Mouse (Mus musculus) liver, embryonic 15.5 days (tissue): ENCODE data around the gene Mto1. TPM values are rescaled to one million over a fixed set of nuclear protein-coding genes. Genes with fewer than 3 reads are reported as not detected.
"Not testable (repeated sequence)": the region's sequence is repeated elsewhere in the genome, so short reads cannot be mapped to it uniquely, and the experiment has no call there.

Source experiments
- ATAC-seq: fragments of 200-750 bp; cut with Nextera tagmentation; 2 replicates; pipeline ENCODE4 v1.8.0; 2017; ENCODE audit warnings: moderate number of reproducible peaks, mild to moderate bottlenecking, moderate library complexity; ENCODE audit not compliant: insufficient read depth
- H3K27ac ChIP-seq: fragments of 300-500 bp; sonication (generic); replicated peaks from 2 replicates; pipeline ENCODE4 v1.5.1; 2015; ENCODE audit warnings: mild to moderate bottlenecking, inconsistent platforms
- H3K27me3 ChIP-seq: fragments of 300-500 bp; sonication (generic); 2 replicates; pipeline ENCODE4 v1.6.1; 2015; ENCODE audit warnings: mild to moderate bottlenecking, inconsistent platforms
- H3K36me3 ChIP-seq: fragments of 300-500 bp; sonication (generic); replicated peaks from 2 replicates; pipeline ENCODE4 v1.6.1; 2015; ENCODE audit warnings: moderate library complexity, mild to moderate bottlenecking, inconsistent platforms
- H3K4me1 ChIP-seq: fragments of 300-500 bp; sonication (generic); replicated peaks from 2 replicates; pipeline ENCODE4 v1.6.1; 2015; ENCODE audit warnings: inconsistent platforms
- H3K4me2 ChIP-seq: fragments of 300-500 bp; sonication (generic); 2 replicates; pipeline ENCODE4 v1.6.1; 2015; ENCODE audit warnings: moderate library complexity, mild to moderate bottlenecking, inconsistent platforms
- H3K4me3 ChIP-seq: fragments of 300-500 bp; sonication (generic); replicated peaks from 2 replicates; pipeline ENCODE4 v1.5.1; 2015; ENCODE audit warnings: mild to moderate bottlenecking, inconsistent platforms
- H3K9ac ChIP-seq: fragments of 300-500 bp; sonication (generic); 2 replicates; pipeline ENCODE4 v1.6.1; 2015; ENCODE audit warnings: moderate library complexity, mild to moderate bottlenecking, inconsistent platforms
- H3K9me3 ChIP-seq: fragments of 300-500 bp; sonication (generic); replicated peaks from 2 replicates; pipeline ENCODE4 v1.6.1; 2016; ENCODE audit warnings: inconsistent platforms
- WGBS: fragments of 180-500 bp; shearing (Covaris S2); methylation state at CpG from one replicate; pipeline ENCODE4 v1.1.7; 2015; ENCODE audit warnings: mixed read lengths; ENCODE audit not compliant: insufficient replicate concordance; 5-methylcytosine and 5-hydroxymethylcytosine counted together
- polyA plus RNA-seq: library from polyadenylated mRNA; unstranded; fragments of >200 nt; fragmentation: Nextera tagmentation; extraction: Ambion mirVana; gene quantifications from 2 replicates; pipeline ENCODE4 v1.2.1, GENCODE M21; 2015

The Mto1 gene
- polyA plus RNA-seq, 1 experiment from 2014 or later, result 19.8 TPM

GRCm38 (mm10) chr9:78475873-78476272 is 27.9 kb downstream of the Mto1 start:
- Histone ChIP-seq H3K4me3 (no peak overlapping the region), H3K36me3 (peaks cover 86% of the 10 kb centered on the region), H3K9me3 (no peaks in the 10 kb centered on the region), H3K4me1 (peaks cover 20% of the 10 kb centered on the region), H3K9ac (no peak overlapping the region), H3K27me3 (no peaks in the 10 kb centered on the region), H3K4me2 (no peak overlapping the region), H3K27ac (no peak overlapping the region)
- no peak for ATAC-seq
- 64% methylated on average over 4 of the region's 4 CpGs for WGBS

GRCm38 (mm10) chr9:78476531-78477020 is 28.6 kb downstream of the Mto1 start:
- peaks cover 81% of the 10 kb centered on the region for H3K36me3 ChIP-seq

GRCm38 (mm10) chr9:78477021-78477551 is 29.1 kb downstream of the Mto1 start:
- Histone ChIP-seq H3K9ac (no peak overlapping the region), H3K4me3 (no peak overlapping the region), H3K4me2 (no peak overlapping the region), H3K9me3 (no peaks in the 10 kb centered on the region), H3K27ac (peak overlapping the region; percentile 64), H3K36me3 (peaks cover 76% of the 10 kb centered on the region), H3K4me1 (peaks cover 23% of the 10 kb centered on the region), H3K27me3 (no peaks in the 10 kb centered on the region)
- WGBS, result 3% methylated on average over 5 of the region's 5 CpGs
- ATAC-seq, result no peak

More at GRCm38 (mm10) chr9:78476531-78477020, 28.6 kb downstream of the Mto1 start:
- no peak overlapping the region for H3K4me2 ChIP-seq
- no peaks in the 10 kb centered on the region for H3K9me3 ChIP-seq
- no peaks in the 10 kb centered on the region for H3K27me3 ChIP-seq
- ATAC-seq, result 0 out of 2 replicates have a peak, but pooled peaks have one; percentile 4
- H3K27ac ChIP-seq, result peak overlapping the region; percentile 64
- no peak overlapping the region for H3K4me3 ChIP-seq
- peaks cover 20% of the 10 kb centered on the region for H3K4me1 ChIP-seq
- WGBS, result 15% methylated on average over 1 of the region's 1 CpGs
- no peak overlapping the region for H3K9ac ChIP-seq

GRCm38 (mm10) chr9:78478009-78478605 is 30.1 kb downstream of the Mto1 start:
- not testable (repeated sequence) for H3K4me2 ChIP-seq, H3K9ac ChIP-seq, H3K27me3 ChIP-seq, ATAC-seq, H3K9me3 ChIP-seq, H3K27ac ChIP-seq, H3K4me3 ChIP-seq
- WGBS, result 57% methylated on average over 1 of the region's 1 CpGs
- Histone ChIP-seq H3K4me1 (peaks cover 31% of the 10 kb centered on the region), H3K36me3 (peaks cover 68% of the 10 kb centered on the region)

- Histone ChIP-seq H3K4me2 (peak overlapping the region; percentile 92), H3K27ac (peak overlapping the region; percentile 95), H3K9ac (peak overlapping the region; percentile 42), H3K36me3 (peaks cover 56% of the 10 kb centered on the region), H3K4me1 (peaks cover 31% of the 10 kb centered on the region), H3K4me3 (peak overlapping the region; percentile 92)
- not testable (repeated sequence) for H3K9me3 ChIP-seq, ATAC-seq, H3K27me3 ChIP-seq
- 26% methylated on average over 8 of the region's 8 CpGs for WGBS
Measured at GRCm38 (mm10) chr9:78479308-78479707, 31.3 kb downstream of the Mto1 start.

- Histone ChIP-seq H3K4me2 (peak overlapping the region; percentile 92), H3K36me3 (peaks cover 49% of the 10 kb centered on the region), H3K4me1 (peaks cover 31% of the 10 kb centered on the region), H3K4me3 (peak overlapping the region; percentile 92), H3K9ac (peak overlapping the region; percentile 92), H3K27ac (peak overlapping the region; percentile 95)
- 0% methylated on average over 13 of the region's 13 CpGs for WGBS
- ATAC-seq, H3K9me3 ChIP-seq, H3K27me3 ChIP-seq: not testable (repeated sequence)
Measured at GRCm38 (mm10) chr9:78480227-78480626, 32.2 kb downstream of the Mto1 start.

- Histone ChIP-seq H3K4me2 (peak overlapping the region; percentile 92), H3K4me3 (peak overlapping the region; percentile 92), H3K4me1 (peaks cover 31% of the 10 kb centered on the region), H3K9me3 (no peaks in the 10 kb centered on the region), H3K27me3 (no peaks in the 10 kb centered on the region), H3K27ac (peak overlapping the region; percentile 95), H3K9ac (peak overlapping the region; percentile 92), H3K36me3 (peaks cover 45% of the 10 kb centered on the region)
- peak; percentile 38 for ATAC-seq
- WGBS, result under 1% methylated on average over 46 of the region's 46 CpGs
Measured at GRCm38 (mm10) chr9:78480706-78481358, 32.8 kb downstream of the Mto1 start.

- no peaks in the 10 kb centered on the region for H3K9me3 ChIP-seq
- WGBS, result 4% methylated on average over 72 of the region's 77 CpGs
- ATAC-seq, result peak; percentile 89
- peak overlapping the region; percentile 92 for H3K4me3 ChIP-seq
- peaks cover 27% of the 10 kb centered on the region for H3K4me1 ChIP-seq
- H3K27ac ChIP-seq, result peak overlapping the region; percentile 95
- H3K9ac ChIP-seq, result peak overlapping the region; percentile 92
- H3K27me3 ChIP-seq, result no peaks in the 10 kb centered on the region
- H3K36me3 ChIP-seq, result peaks cover 36% of the 10 kb centered on the region
- peak overlapping the region; percentile 92 for H3K4me2 ChIP-seq
Measured at GRCm38 (mm10) chr9:78481423-78482331, 33.7 kb downstream of the Mto1 start.

GRCm38 (mm10) chr9:78482386-78482785 is 34.4 kb downstream of the Mto1 start:
- Histone ChIP-seq H3K9ac (peak overlapping the region; percentile 92; the same call in 1 of the 2 replicates), H3K4me2 (peak overlapping the region; percentile 92), H3K9me3 (no peaks in the 10 kb centered on the region), H3K27me3 (no peaks in the 10 kb centered on the region), H3K27ac (peak overlapping the region; percentile 95), H3K4me3 (peak overlapping the region; percentile 92), H3K4me1 (peaks cover 26% of the 10 kb centered on the region), H3K36me3 (peaks cover 29% of the 10 kb centered on the region)
- ATAC-seq, result no peak
- WGBS, result 23% methylated on average over 3 of the region's 3 CpGs

- Histone ChIP-seq H3K27ac (no peak overlapping the region), H3K9ac (no peak overlapping the region), H3K4me1 (peaks cover 13% of the 10 kb centered on the region), H3K27me3 (peaks cover 16% of the 10 kb centered on the region), H3K36me3 (peaks cover 9% of the 10 kb centered on the region), H3K9me3 (no peaks in the 10 kb centered on the region), H3K4me3 (no peak overlapping the region), H3K4me2 (no peak overlapping the region)
- ATAC-seq, result no peak
- WGBS, result 63% methylated on average over 3 of the region's 3 CpGs
Measured at GRCm38 (mm10) chr9:78484660-78485059, 36.7 kb downstream of the Mto1 start.
